Mouse (Mus musculus) testis, adult 2 months (tissue): ENCODE results near the gene Irf2bp2.

Source experiments
- CTCF ChIP-seq: fragments of 200-500 bp; IDR thresholded peaks from 2 replicates; pipeline ENCODE4 v1.5.1; 2012; ENCODE audit warnings: low read depth, mild to moderate bottlenecking, inconsistent platforms, low read length, moderate library complexity; ENCODE audit not compliant: control insufficient read depth, insufficient read depth, insufficient replicate concordance
- POLR2A ChIP-seq: fragments of 200-500 bp; IDR thresholded peaks from 2 replicates; pipeline ENCODE4 v1.6.1; 2012; ENCODE audit warnings: low read depth, mild to moderate bottlenecking, inconsistent platforms, low read length, moderate library complexity; ENCODE audit not compliant: control insufficient read depth

- TF ChIP-seq CTCF, result no peak
- TF ChIP-seq POLR2A, result no peak
Measured at GRCm38 (mm10) chr8:126556691-126557090, 37.1 kb downstream of the Irf2bp2 start.
